Mouse (Mus musculus) ES-Bruce4 (cell line): ENCODE measurements around the gene Tomt.

Experiments
- CTCF ChIP-seq: IDR thresholded peaks from one replicate; pipeline ENCODE4 v1.8.1; 2011; ENCODE audit warnings: low read depth, low read length
- EP300 ChIP-seq: IDR thresholded peaks from 2 replicates; pipeline ENCODE4 v1.6.1; 2011; ENCODE audit warnings: low read depth, low read length; ENCODE audit not compliant: insufficient read depth
- POLR2A ChIP-seq: IDR thresholded peaks from one replicate; pipeline ENCODE4 v1.8.1; 2011; ENCODE audit warnings: low read length; ENCODE audit not compliant: insufficient read depth

DNA sequence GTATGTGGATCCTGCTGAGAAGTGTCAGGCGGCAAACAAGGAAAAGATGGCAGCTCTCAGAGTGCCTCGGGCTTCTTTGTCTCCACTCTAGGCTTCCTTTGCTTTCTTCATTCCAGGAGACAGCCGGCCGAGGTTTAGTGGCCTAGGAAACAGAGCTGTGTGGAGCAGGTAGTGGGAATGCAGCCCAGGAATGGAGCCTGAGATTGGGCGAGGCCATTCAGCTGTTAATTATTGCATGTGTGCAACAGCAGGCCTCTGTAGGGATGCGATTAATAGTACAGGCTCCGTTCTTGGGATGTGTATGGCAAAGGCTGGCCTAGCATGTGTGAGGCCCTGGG, 37.0 kb downstream of the Tomt start:
- no peak for TF ChIP-seq CTCF
- TF ChIP-seq POLR2A: no peak
- no peak for TF ChIP-seq EP300
